Mouse (Mus musculus) olfactory bulb, adult 2 months (tissue): ENCODE measurements around the gene Fosl2. TPM values are rescaled to one million over a fixed set of nuclear protein-coding genes. Genes with fewer than 3 reads are reported as not detected.
"Not testable (repeated sequence)": the region's sequence is repeated elsewhere in the genome, so short reads cannot be mapped to it uniquely, and the experiment has no call there.

Experiments used
- H3K27ac ChIP-seq: fragments of 200-500 bp; 2 replicates; pipeline ENCODE4 v1.5.1; 2012; ENCODE audit warnings: low read depth, low read length; ENCODE audit not compliant: insufficient read depth
- H3K4me1 ChIP-seq: fragments of 200-500 bp; 2 replicates; pipeline ENCODE4 v1.6.1; 2012; ENCODE audit warnings: low read length; ENCODE audit not compliant: control insufficient read depth, insufficient read depth
- H3K4me3 ChIP-seq: fragments of 200-500 bp; 2 replicates; pipeline ENCODE4 v1.5.1; 2012; ENCODE audit warnings: mild to moderate bottlenecking, low read depth, low read length, moderate library complexity; ENCODE audit not compliant: insufficient read depth
- CTCF ChIP-seq: fragments of 200-500 bp; IDR thresholded peaks from 2 replicates; pipeline ENCODE4 v1.5.1; 2012; ENCODE audit warnings: low read depth, mild to moderate bottlenecking, low read length, moderate library complexity; ENCODE audit not compliant: insufficient read depth
- POLR2A ChIP-seq: fragments of 200-500 bp; IDR thresholded peaks from 2 replicates; pipeline ENCODE4 v1.6.1; 2012; ENCODE audit warnings: mild to moderate bottlenecking, low read depth, low read length, moderate library complexity; ENCODE audit not compliant: insufficient read depth
- WGBS: fragments of 180-500 bp; shearing (Covaris S2); methylation state at CpG from one replicate; pipeline ENCODE4 v1.1.7; 2018; 5-methylcytosine and 5-hydroxymethylcytosine counted together
- polyA plus RNA-seq: library from polyadenylated mRNA; stranded (reverse); fragments of >200 nt; gene quantifications from 2 replicates; pipeline ENCODE4 v1.2.4, GENCODE M21; 2012; ENCODE audit warnings: low replicate concordance; ENCODE audit not compliant: missing spikeins, insufficient read depth, insufficient read length

The Fosl2 gene
- polyA plus RNA-seq, 1 experiment = not detected

GRCm38 (mm10) chr5:32154931-32155688 is 19.5 kb downstream of the Fosl2 start:
- Histone ChIP-seq H3K27ac (no peak overlapping the region), H3K4me1 (no peaks in the 10 kb centered on the region), H3K4me3 (no peak overlapping the region)
- TF ChIP-seq POLR2A (no peak), CTCF (no peak)
- 80% methylated on average over 9 of the region's 9 CpGs for WGBS

DNA sequence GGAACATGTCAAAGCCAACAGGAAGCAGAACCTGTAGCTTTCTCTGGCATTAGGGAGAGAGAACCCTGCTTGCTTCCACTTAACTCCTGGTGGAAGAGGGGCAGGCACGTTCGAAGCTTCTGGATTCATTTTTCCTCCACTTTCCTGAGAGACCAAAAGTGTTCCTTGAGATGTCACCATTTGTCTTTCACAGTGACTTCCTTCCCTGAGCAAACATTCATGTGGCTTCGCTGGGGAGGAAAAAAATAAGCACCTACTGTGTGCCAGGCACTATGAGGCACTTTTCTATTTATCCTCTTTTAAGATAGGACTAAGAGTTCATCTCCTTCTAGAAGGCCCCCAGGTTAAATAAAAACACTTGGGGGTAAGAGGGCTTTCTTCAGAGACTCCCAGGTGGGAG is 20.3 kb downstream of the Fosl2 start:
- Histone ChIP-seq H3K4me3 (no peak overlapping the region), H3K4me1 (no peaks in the 10 kb centered on the region), H3K27ac (no peak overlapping the region)
- TF ChIP-seq POLR2A (no peak), CTCF (no peak)
- 85% methylated on average over 3 of the region's 3 CpGs for WGBS

GRCm38 (mm10) chr5:32163478-32164043 is 28.0 kb downstream of the Fosl2 start:
- TF ChIP-seq CTCF = no peak
- TF ChIP-seq POLR2A = no peak
- no peaks in the 10 kb centered on the region for H3K4me1 ChIP-seq
- 92% methylated on average over 3 of the region's 3 CpGs for WGBS
- no peak overlapping the region for H3K4me3 ChIP-seq
- no peak overlapping the region for H3K27ac ChIP-seq

- TF ChIP-seq POLR2A = no peak
- TF ChIP-seq CTCF = no peak
- WGBS = 75% methylated on average over 2 of the region's 2 CpGs
- H3K27ac ChIP-seq = no peak overlapping the region
Observed at GRCm38 (mm10) chr5:32172188-32172587, 36.6 kb downstream of the Fosl2 start.

DNA sequence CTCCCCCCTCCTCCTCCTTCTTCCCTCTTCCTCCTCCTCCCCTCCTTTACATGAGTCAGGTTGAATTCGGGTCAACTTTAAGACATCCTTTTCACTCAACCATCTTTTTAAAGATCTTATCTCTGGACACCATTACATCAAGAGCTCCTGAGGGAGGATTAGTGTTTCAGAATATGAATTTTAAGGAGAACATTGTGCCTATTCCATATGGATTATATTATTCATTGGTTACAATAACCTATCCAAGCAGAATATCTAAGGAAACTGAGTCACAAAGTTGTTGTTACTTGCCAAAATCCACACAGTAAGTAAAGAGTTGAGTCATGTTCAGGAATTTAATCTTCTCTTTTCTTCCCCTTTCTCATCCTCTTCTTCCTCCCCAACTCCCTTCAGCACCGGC is 41.2 kb downstream of the Fosl2 start:
- H3K4me1 ChIP-seq = peaks cover under 1% of the 10 kb centered on the region; the same call in 1 of the 2 replicates
- TF ChIP-seq POLR2A (no peak), CTCF (no peak)
- H3K27ac ChIP-seq = no peak overlapping the region
- H3K4me3 ChIP-seq = no peak overlapping the region
- WGBS = 84% methylated on average over 2 of the region's 2 CpGs

More at GRCm38 (mm10) chr5:32172188-32172587, 36.6 kb downstream of the Fosl2 start:
- no peaks in the 10 kb centered on the region for H3K4me1 ChIP-seq
- H3K4me3 ChIP-seq = no peak overlapping the region

DNA sequence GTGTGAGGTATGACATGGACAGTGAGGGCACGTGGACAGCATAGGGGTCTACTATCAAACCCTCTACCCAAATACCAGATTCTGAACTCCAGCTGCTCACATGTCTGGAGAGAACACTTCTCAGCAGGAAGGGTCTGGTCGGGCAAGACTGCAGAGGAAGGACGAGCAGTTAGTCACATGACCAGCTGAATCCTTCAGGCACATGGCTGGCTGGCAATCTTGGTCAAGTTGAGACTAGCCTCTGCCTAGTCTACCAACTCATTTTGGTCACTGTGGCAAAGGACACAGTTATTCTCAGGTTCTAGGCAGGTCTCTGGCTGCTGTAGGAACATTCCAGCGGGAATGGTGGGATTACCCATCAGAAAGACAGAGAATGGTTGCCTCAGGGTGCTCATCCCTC is 42.1 kb downstream of the Fosl2 start:
- TF ChIP-seq CTCF (no peak), POLR2A (no peak)
- no peak overlapping the region for H3K4me3 ChIP-seq
- H3K27ac ChIP-seq = no peak overlapping the region
- WGBS = 90% methylated on average over 4 of the region's 4 CpGs
- H3K4me1 ChIP-seq = peaks cover 9% of the 10 kb centered on the region

- WGBS = 86% methylated on average over 5 of the region's 6 CpGs
- not testable (repeated sequence) for H3K4me3 ChIP-seq, H3K27ac ChIP-seq
- peaks cover 16% of the 10 kb centered on the region for H3K4me1 ChIP-seq
Observed at GRCm38 (mm10) chr5:32178720-32179119, 43.1 kb downstream of the Fosl2 start.

DNA sequence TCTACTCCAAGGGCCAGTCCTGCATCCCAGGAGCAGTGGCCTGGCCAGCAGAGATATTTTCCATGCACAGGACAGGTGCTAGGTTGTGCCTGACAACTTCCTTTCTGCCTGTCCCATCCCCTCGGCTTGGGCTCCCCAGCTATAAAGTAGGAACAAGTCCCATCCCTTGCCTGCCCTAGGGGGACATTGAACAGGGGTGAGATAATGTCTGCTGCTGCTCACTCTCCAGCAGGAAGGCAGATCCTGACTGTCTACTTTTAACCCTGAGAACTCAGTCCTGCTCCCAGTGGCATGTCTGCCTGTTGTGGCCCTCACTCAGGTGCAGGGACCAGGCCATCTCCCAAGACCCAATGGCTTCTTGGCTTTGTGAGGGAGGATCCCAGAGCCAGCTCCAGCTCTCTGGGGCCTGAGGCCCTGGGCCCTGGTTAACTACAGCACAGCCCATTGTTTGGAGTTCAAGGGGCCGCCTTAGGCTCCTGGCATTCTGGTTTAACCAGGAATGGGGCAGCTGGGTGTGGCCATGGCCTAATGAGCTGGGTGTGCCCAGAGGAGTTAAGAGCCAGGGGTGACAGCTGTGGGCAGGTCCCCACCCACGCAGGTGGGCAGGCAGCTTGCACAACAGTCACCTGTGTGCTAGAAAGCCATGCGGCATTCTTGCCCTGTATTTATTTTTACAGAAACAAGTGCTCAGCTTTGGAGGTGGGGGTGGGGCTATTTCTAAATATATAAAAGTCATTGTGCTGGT is 47.5 kb downstream of the Fosl2 start:
- Histone ChIP-seq H3K4me3 (no peak overlapping the region), H3K27ac (no peak overlapping the region), H3K4me1 (peaks cover 20% of the 10 kb centered on the region)
- WGBS = 62% methylated on average over 4 of the region's 4 CpGs
- no peak for TF ChIP-seq CTCF
- no peak for TF ChIP-seq POLR2A

GRCm38 (mm10) chr5:32187717-32188116 is 52.1 kb downstream of the Fosl2 start:
- 60% methylated on average over 11 of the region's 11 CpGs for WGBS
- TF ChIP-seq POLR2A (no peak), CTCF (no peak)

More at GRCm38 (mm10) chr5:32187717-32188116, 52.1 kb downstream of the Fosl2 start:
- Histone ChIP-seq H3K4me3 (no peak overlapping the region), H3K4me1 (peaks cover 16% of the 10 kb centered on the region), H3K27ac (no peak overlapping the region)
